Mouse (Mus musculus) heart, adult 2 months (tissue): ENCODE data around the gene Sgip1. TPM values are rescaled to one million over a fixed set of nuclear protein-coding genes. Genes with fewer than 3 reads are reported as not detected.

Experiments
- DNase-seq, 2 experiments: peaks; one replicate each; pipeline ENCODE4 v3.0.0; 2021
- H3K27ac ChIP-seq: fragments of 200-600 bp; 2 replicates; pipeline ENCODE4 v1.8.1; 2022
- H3K27me3 ChIP-seq: fragments of 200-500 bp; 2 replicates; pipeline ENCODE4 v1.6.1; 2012; ENCODE audit warnings: mild to moderate bottlenecking, low read length, inconsistent platforms, mixed read lengths; ENCODE audit not compliant: control insufficient read depth, insufficient read depth
- H3K36me3 ChIP-seq: fragments of 200-500 bp; 2 replicates; pipeline ENCODE4 v1.6.1; 2012; ENCODE audit warnings: low read length, inconsistent platforms; ENCODE audit not compliant: control insufficient read depth, insufficient read depth
- H3K4me1 ChIP-seq: fragments of 200-500 bp; 2 replicates; pipeline ENCODE4 v1.6.1; 2011; ENCODE audit warnings: low read length; ENCODE audit not compliant: control insufficient read depth, insufficient read depth
- H3K4me3 ChIP-seq: fragments of 200-600 bp; 2 replicates; pipeline ENCODE4 v1.8.1; 2022
- H3K79me2 ChIP-seq: fragments of 200-500 bp; replicated peaks from 2 replicates; pipeline ENCODE4 v1.6.1; 2012; ENCODE audit warnings: mild to moderate bottlenecking, inconsistent platforms, low read length, moderate library complexity, mixed read lengths; ENCODE audit not compliant: control insufficient read depth, insufficient read depth
- H3K9ac ChIP-seq: fragments of 200-500 bp; 2 replicates; pipeline ENCODE4 v1.6.1; 2012; ENCODE audit warnings: low read depth, mild to moderate bottlenecking, control low read depth, inconsistent platforms, low read length, mixed read lengths
- CTCF ChIP-seq: fragments of 200-600 bp; IDR thresholded peaks from 2 replicates; pipeline ENCODE4 v1.8.1; 2022; ENCODE audit warnings: antibody characterized with exemption, mild to moderate bottlenecking, moderate library complexity
- EP300 ChIP-seq: fragments of 200-500 bp; IDR thresholded peaks from 2 replicates; pipeline ENCODE4 v1.6.1; 2011; ENCODE audit warnings: low read depth, low read length, control low read depth; ENCODE audit not compliant: insufficient read depth
- POLR2A ChIP-seq: fragments of 200-500 bp; IDR thresholded peaks from 2 replicates; pipeline ENCODE4 v1.6.1; 2011; ENCODE audit warnings: mild to moderate bottlenecking, low read depth, low read length, control low read depth; ENCODE audit not compliant: insufficient read depth
- WGBS: fragments of 180-500 bp; shearing (Covaris S2); methylation state at CpG from one replicate; pipeline ENCODE4 v1.1.7; 2018; 5-methylcytosine and 5-hydroxymethylcytosine counted together
- intact Hi-C: fragments of 180-260 bp; cut with DNase I; formaldehyde crosslinking; loops from one replicate; pipeline ENCODE4 v1.15.1; 2025
- long read RNA-seq: library from polyadenylated mRNA; stranded (forward); transcript quantifications from one replicate; pipeline ENCODE4 v2.0.0, GENCODE M21; 2021
- polyA plus RNA-seq: library from polyadenylated mRNA; depleted of rRNA; stranded (reverse); fragments of >200 nt; gene quantifications from 2 replicates; pipeline ENCODE4 v1.2.3, GENCODE M21; 2012; rRNA removed
- total RNA-seq, 2 experiments: library from RNA; stranded (reverse); gene quantifications; 2 replicates each; pipeline ENCODE4 v1.2.3; 2021

The Sgip1 gene
- 1 to 10 TPM; 1.7 to 2.0 TPM for total RNA-seq
- polyA plus RNA-seq: 0.57 and 0.70 TPM in 2 replicates
- long read RNA-seq, partial matches to known transcripts: 0 of 1 reads
- long read RNA-seq, other reads (novel, unspliced or antisense): 1 of 1 reads

DNA sequence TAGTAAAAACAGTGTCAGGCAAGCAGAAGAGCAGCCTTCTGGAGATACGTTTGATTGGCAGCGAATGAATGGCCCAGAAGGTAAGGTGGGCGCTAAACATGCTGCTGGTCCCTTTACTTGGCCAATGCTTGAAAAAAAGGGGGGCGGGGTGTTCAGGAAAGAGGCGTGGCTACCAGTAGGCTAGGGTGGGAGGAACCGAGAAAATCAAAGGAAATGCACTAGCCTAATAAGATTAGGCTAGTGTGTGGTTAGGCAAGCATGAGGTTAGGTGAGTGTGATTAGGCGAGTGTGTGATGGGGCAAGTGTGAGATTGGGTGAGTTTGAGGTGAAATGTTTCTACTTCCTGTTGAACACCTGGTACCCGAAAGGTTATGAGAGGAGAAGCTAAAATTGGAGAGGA lies at the start of gene Sgip1:
Gene Sgip1, plus strand, starts transcription at position 11 of the 400 bp plus-strand sequence.
- WGBS: 60% methylated on average over 8 of the region's 8 CpGs
- Histone ChIP-seq H3K9ac (no peak within 1 kb of the TSS), H3K36me3 (no peaks in the 10 kb centered on the region), H3K27ac (no peak within 1 kb of the TSS), H3K4me3 (no peak within 1 kb of the TSS), H3K27me3 (no peaks in the 10 kb centered on the region), H3K79me2 (no peaks in the 10 kb centered on the region), H3K4me1 (no peaks in the 10 kb centered on the region)
- intact Hi-C loops: no loop called here
- no peak for TF ChIP-seq POLR2A
- no peak for TF ChIP-seq EP300
- no peak for TF ChIP-seq CTCF
- DNase-seq: no peak

DNA sequence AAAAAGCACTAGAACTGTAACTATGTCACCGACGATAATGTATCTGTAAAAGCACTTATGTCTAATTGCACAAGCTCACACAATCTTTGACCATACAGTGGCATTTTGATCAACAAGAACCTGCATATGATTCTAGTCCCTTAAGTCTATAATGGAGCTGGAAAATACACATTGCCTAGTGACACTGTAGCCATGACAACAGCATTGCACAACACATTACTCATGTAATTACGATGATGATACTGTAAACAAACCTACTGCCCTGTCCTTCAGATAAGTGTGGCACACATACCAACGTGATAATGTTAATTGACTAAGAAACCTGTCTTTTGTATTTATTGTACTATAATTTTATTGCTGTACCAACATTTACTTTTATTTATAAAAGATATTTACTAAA lies 49.7 kb upstream of the Sgip1 start:
- Histone ChIP-seq H3K27me3 (no peaks in the 10 kb centered on the region), H3K4me1 (no peaks in the 10 kb centered on the region), H3K9ac (no peak overlapping the region), H3K79me2 (no peaks in the 10 kb centered on the region), H3K36me3 (no peaks in the 10 kb centered on the region), H3K27ac (no peak overlapping the region), H3K4me3 (no peak overlapping the region)
- WGBS: 57% methylated on average over 4 of the region's 4 CpGs
- intact Hi-C loops: no loop called here
- DNase-seq: no peak
- no peak for TF ChIP-seq POLR2A
- TF ChIP-seq EP300: no peak
- no peak for TF ChIP-seq CTCF

DNA sequence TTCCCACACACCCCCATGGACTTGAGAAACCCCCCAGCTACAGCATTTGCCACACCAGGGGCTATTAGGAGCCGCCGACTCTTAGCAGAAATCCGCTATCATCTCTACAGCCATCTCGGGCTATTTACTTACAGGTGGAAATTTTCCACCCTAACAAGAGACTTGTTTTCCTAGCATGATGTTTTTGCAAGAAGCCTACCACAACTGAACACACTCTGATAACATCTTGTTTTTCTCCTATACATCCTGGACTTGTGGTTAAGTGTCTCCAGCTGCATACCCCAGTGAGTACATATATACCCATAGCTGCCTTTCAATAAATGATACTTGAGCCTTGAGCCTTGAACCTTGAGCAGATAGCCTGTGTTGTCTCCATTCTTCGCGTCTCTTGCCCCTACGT lies 43.1 kb upstream of the Sgip1 start:
- no peak overlapping the region for H3K27ac ChIP-seq
- intact Hi-C loops: no loop called here

DNA sequence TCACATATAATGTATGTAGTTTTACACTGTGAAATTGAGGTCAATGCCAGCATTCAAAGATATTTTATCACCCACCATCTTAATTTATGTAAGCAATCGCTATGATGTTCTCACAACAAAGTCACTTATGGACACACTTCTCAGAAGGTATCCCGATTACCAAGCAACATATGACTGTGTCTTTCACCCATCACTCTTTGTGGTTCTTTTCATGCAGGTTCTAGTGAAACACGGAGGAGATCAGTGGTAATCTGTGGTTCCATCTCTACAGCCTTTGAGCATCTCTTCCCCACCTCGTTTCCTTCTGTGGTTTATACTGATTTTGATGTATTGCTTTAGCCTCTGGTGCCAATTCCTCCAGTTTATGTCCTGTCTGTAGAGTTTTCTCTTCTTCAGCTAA lies 29.4 kb upstream of the Sgip1 start:
- intact Hi-C loops: no loop called here
- Histone ChIP-seq H3K36me3 (no peaks in the 10 kb centered on the region), H3K4me1 (no peaks in the 10 kb centered on the region), H3K79me2 (no peaks in the 10 kb centered on the region), H3K9ac (no peak overlapping the region), H3K4me3 (no peak overlapping the region), H3K27ac (no peak overlapping the region), H3K27me3 (no peaks in the 10 kb centered on the region)
- WGBS: 75% methylated on average over 4 of the region's 4 CpGs
- TF ChIP-seq EP300 (no peak), POLR2A (no peak), CTCF (no peak)
- DNase-seq: no peak

More for the DNA sequence above, 43.1 kb upstream of the Sgip1 start:
- no peak for DNase-seq
- no peaks in the 10 kb centered on the region for H3K4me1 ChIP-seq
- H3K9ac ChIP-seq: no peak overlapping the region
- no peaks in the 10 kb centered on the region for H3K79me2 ChIP-seq
- TF ChIP-seq CTCF (no peak), EP300 (no peak), POLR2A (no peak)
- 92% methylated on average over 7 of the region's 7 CpGs for WGBS
- H3K36me3 ChIP-seq: no peaks in the 10 kb centered on the region
- H3K4me3 ChIP-seq: no peak overlapping the region
- H3K27me3 ChIP-seq: no peaks in the 10 kb centered on the region

DNA sequence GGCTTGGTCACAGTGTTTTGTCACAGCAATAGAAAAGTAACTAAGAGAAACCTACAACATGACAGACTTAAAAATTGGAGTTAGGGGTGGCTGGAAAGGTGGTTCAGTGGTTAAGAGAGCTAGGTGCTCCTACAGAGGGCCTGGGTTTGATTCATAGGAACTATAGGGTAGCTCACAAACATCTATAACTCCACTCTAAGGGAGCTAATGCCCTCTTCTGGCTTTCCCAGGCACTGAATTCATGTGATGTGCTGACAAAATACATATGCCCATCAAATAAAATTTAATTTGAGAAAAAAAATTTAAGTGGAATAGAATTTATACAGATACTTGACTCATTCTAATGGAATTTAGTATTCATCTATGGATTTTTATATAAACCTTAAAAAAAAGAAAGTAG lies 25.6 kb upstream of the Sgip1 start:
- no peaks in the 10 kb centered on the region for H3K79me2 ChIP-seq
- no peaks in the 10 kb centered on the region for H3K4me1 ChIP-seq
- intact Hi-C loops: loop anchor here (5.0 kb wide), 1 partner anchor 223 kb away; no protein-coding TSS in a partner anchor
- no peaks in the 10 kb centered on the region for H3K36me3 ChIP-seq
- no peak for DNase-seq
- H3K27me3 ChIP-seq: no peaks in the 10 kb centered on the region
- TF ChIP-seq POLR2A (no peak), CTCF (peak; percentile 36)
- H3K27ac ChIP-seq: no peak overlapping the region
- H3K4me3 ChIP-seq: no peak overlapping the region
- H3K9ac ChIP-seq: no peak overlapping the region

DNA sequence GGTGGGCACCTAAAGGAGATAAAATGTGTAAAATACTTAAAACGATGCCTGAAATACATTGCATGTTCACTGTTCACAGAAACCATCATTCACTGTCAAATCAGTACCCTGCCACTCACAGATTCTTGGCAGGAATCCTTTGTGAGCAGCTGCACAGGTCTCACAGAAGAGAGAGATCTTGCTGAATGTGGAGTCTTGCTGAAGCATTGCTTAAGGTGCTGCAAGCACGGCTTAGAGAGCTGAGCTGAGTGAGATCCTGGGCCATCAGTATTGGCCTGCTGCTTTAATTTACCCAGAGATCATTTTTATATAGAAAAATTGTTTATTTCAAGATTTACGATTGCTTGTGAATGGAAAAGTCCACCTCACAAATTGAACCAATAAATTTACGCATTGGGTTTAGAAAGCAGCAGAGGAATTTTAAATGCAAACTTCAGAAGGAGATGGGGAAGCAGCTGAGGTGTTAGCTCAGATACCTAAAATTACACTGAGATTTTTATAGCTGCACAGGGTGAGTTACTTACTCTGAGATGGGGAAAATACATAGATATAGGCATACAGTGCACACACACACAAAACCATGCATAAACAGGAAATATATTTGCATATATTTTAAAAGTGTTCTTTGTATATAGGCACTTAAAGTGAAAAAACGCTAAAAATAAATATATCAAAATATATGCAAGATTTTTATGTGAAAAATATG lies 23.8 kb upstream of the Sgip1 start:
- DNase-seq: no peak
- TF ChIP-seq POLR2A: no peak
- no peak for TF ChIP-seq EP300
- no peak for TF ChIP-seq CTCF
- H3K4me3 ChIP-seq: no peak overlapping the region
- no peaks in the 10 kb centered on the region for H3K36me3 ChIP-seq
- no peaks in the 10 kb centered on the region for H3K4me1 ChIP-seq
- intact Hi-C loops: loop anchor here (5.0 kb wide), 1 partner anchor 225 kb away; no protein-coding TSS in a partner anchor
- no peaks in the 10 kb centered on the region for H3K79me2 ChIP-seq
- H3K27me3 ChIP-seq: no peaks in the 10 kb centered on the region
- H3K27ac ChIP-seq: no peak overlapping the region
- 72% methylated on average over 5 of the region's 5 CpGs for WGBS
- no peak overlapping the region for H3K9ac ChIP-seq
